Mouse (Mus musculus) bone marrow macrophage, adult 2 months (primary cell): ENCODE data around the gene Ccdc167. TPM values are rescaled to one million over a fixed set of nuclear protein-coding genes. Genes with fewer than 3 reads are reported as not detected.

Experiments
- H3K27ac ChIP-seq: 2 replicates; pipeline ENCODE4 v1.5.1; 2012; ENCODE audit warnings: low read depth, low read length; ENCODE audit not compliant: insufficient read depth
- H3K4me1 ChIP-seq: 2 replicates; pipeline ENCODE4 v1.6.1; 2012; ENCODE audit warnings: low read length; ENCODE audit not compliant: control insufficient read depth, insufficient read depth
- H3K4me3 ChIP-seq: 2 replicates; pipeline ENCODE4 v1.5.1; 2012; ENCODE audit warnings: mild to moderate bottlenecking, low read length, moderate library complexity; ENCODE audit not compliant: insufficient read depth
- CTCF ChIP-seq: IDR thresholded peaks from 2 replicates; pipeline ENCODE4 v1.5.1; 2012; ENCODE audit warnings: low read depth, mild to moderate bottlenecking, low read length, moderate library complexity
- POLR2A ChIP-seq: IDR thresholded peaks from 2 replicates; pipeline ENCODE4 v1.6.1; 2012; ENCODE audit warnings: mild to moderate bottlenecking, low read depth, low read length, borderline replicate concordance
- polyA plus RNA-seq: library from polyadenylated mRNA; stranded (reverse); fragments of >200 nt; gene quantifications from 2 replicates; pipeline ENCODE4 v1.2.4, GENCODE M21; 2012; ENCODE audit not compliant: missing spikeins, insufficient read depth, insufficient read length

The Ccdc167 gene
- polyA plus RNA-seq, 1 experiment = 14.5 TPM

DNA sequence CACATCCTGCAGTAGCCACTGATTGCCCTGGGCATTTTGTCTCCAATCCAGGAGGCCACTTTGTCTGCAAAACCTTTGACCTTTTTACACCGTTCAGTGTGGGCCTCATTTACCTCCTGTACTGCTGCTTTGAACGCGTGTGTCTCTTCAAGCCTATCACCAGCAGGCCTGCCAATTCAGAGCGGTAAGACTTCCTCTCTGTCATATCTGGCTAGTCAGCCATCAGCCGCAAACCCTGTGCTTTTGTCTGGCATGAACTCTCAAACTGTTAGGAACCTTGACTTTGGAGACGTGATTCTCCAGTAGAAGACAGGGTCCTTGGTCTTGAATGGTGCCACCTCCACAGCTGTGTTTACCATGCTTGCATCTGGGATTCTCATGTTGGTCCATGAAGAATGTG lies 26.6 kb downstream of the Ccdc167 start:
- no peak overlapping the region for H3K27ac ChIP-seq
- TF ChIP-seq CTCF (no peak), POLR2A (no peak)
- no peak overlapping the region for H3K4me3 ChIP-seq
- no peaks in the 10 kb centered on the region for H3K4me1 ChIP-seq

GRCm38 (mm10) chr17:29688610-29689009 lies 28.2 kb downstream of the Ccdc167 start:
- no peak overlapping the region for H3K27ac ChIP-seq
- H3K4me1 ChIP-seq = no peaks in the 10 kb centered on the region

GRCm38 (mm10) chr17:29687373-29687772 lies 29.5 kb downstream of the Ccdc167 start:
- no peak overlapping the region for H3K4me3 ChIP-seq
- H3K4me1 ChIP-seq = no peaks in the 10 kb centered on the region
- TF ChIP-seq POLR2A (no peak), CTCF (no peak)
- no peak overlapping the region for H3K27ac ChIP-seq

More at GRCm38 (mm10) chr17:29688610-29689009, 28.2 kb downstream of the Ccdc167 start:
- H3K4me3 ChIP-seq = no peak overlapping the region
- no peak for TF ChIP-seq CTCF
- no peak for TF ChIP-seq POLR2A

DNA sequence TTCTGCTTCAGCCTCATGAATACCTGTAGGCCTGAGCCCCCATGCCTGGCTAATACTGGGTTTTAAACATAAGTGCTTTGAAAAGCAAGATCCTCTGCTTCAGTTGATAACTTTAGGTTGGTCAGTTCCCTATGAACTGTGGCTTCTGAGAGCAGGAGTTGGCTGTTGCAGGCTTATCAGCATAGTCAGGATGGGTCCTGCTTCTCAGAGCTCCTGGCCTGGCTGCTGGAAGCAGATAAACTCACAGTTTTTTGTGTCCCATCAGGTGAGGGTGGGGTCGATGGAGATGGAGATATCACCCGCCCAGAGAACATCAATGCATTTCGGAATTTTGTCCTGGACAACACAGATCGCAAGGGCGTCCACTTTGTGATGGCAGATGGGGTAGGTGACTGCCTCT lies 30.1 kb downstream of the Ccdc167 start:
- Histone ChIP-seq H3K4me3 (no peak overlapping the region), H3K27ac (no peak overlapping the region), H3K4me1 (no peaks in the 10 kb centered on the region)
- TF ChIP-seq CTCF = no peak
- TF ChIP-seq POLR2A = no peak

DNA sequence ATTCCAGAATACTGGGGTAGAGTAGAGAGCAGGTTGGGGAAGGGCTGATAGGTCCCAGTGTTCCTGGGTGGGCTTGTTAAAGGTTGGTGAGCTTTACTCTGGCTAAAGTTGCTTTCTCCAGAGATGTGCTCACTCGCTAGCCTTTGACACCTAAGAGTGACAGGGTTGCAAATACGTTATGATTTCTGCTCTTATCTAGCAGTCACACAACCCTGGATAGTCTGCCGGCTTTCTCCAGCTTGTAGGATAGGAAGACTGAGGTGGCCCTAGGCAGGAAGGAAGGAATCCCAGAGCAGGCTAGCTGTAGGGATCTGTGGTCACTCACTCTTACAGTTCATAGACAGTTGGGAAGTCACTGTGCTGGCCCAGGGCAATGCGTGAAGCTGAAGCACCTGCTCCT lies 32.6 kb downstream of the Ccdc167 start:
- Histone ChIP-seq H3K4me1 (peaks cover 4% of the 10 kb centered on the region; the same call in 1 of the 2 replicates), H3K4me3 (no peak overlapping the region), H3K27ac (no peak overlapping the region)
- no peak for TF ChIP-seq POLR2A
- TF ChIP-seq CTCF = no peak

- Histone ChIP-seq H3K4me3 (no peak overlapping the region), H3K27ac (no peak overlapping the region), H3K4me1 (peaks cover 8% of the 10 kb centered on the region; the same call in 1 of the 2 replicates)
- TF ChIP-seq POLR2A (no peak), CTCF (no peak)
Observed at GRCm38 (mm10) chr17:29683127-29683526, 33.7 kb downstream of the Ccdc167 start.

- H3K4me1 ChIP-seq = peaks cover 8% of the 10 kb centered on the region; the same call in 1 of the 2 replicates
- H3K4me3 ChIP-seq = no peak overlapping the region
- TF ChIP-seq POLR2A (no peak), CTCF (no peak)
- H3K27ac ChIP-seq = no peak overlapping the region
Observed at GRCm38 (mm10) chr17:29682261-29682660, 34.6 kb downstream of the Ccdc167 start.

- H3K4me1 ChIP-seq = peaks cover 8% of the 10 kb centered on the region; the same call in 1 of the 2 replicates
- H3K27ac ChIP-seq = no peak overlapping the region
- H3K4me3 ChIP-seq = no peak overlapping the region
- TF ChIP-seq POLR2A (no peak), CTCF (no peak)
Observed at GRCm38 (mm10) chr17:29681669-29682068, 35.2 kb downstream of the Ccdc167 start.

GRCm38 (mm10) chr17:29680921-29681320 lies 35.9 kb downstream of the Ccdc167 start:
- Histone ChIP-seq H3K27ac (no peak overlapping the region), H3K4me3 (no peak overlapping the region), H3K4me1 (peaks cover 8% of the 10 kb centered on the region; the same call in 1 of the 2 replicates)
- no peak for TF ChIP-seq POLR2A
- TF ChIP-seq CTCF = no peak

- H3K4me3 ChIP-seq = no peak overlapping the region
- peaks cover 8% of the 10 kb centered on the region; the same call in 1 of the 2 replicates for H3K4me1 ChIP-seq
- no peak overlapping the region for H3K27ac ChIP-seq
- no peak for TF ChIP-seq POLR2A
- no peak for TF ChIP-seq CTCF
Observed at GRCm38 (mm10) chr17:29680174-29680573, 36.7 kb downstream of the Ccdc167 start.

GRCm38 (mm10) chr17:29679038-29679767 lies 37.6 kb downstream of the Ccdc167 start:
- Histone ChIP-seq H3K4me3 (no peak overlapping the region), H3K4me1 (peaks cover 8% of the 10 kb centered on the region; the same call in 1 of the 2 replicates), H3K27ac (no peak overlapping the region)
- TF ChIP-seq CTCF (no peak), POLR2A (no peak)
